Comparison of ENCODE assay signal across 6 mouse cellular contexts in genomic region chr15:79225780-79226179, GRCm38 (mm10). TPM values are rescaled to one million over a fixed set of nuclear protein-coding genes. Genes with fewer than 3 reads are reported as not detected.
"Had no signal": no experiment of that assay in that cellular context is flagged by ENCODE, and none has a peak within 500 bp of the region (broad histone marks: within the 10 kb centered on the region; RNA-seq: fewer than 3 reads in every experiment).

No protein-coding gene starts in this region.

RNA-seq across cellular contexts. Expression of gene Slc16a8, which starts 28.8 kb away (rescaled TPM):
- total RNA-seq: layer of hippocampus, postnatal 25 days; left cerebral cortex, adult 18-20 months had no signal
- polyA plus RNA-seq: limb, embryonic 10.5 days; liver, embryonic 12.5 days; liver, embryonic 16.5 days; thymus, postnatal 0 days had no signal
